Mouse (Mus musculus) left cerebral cortex, postnatal 14 days (tissue): Measurements from ENCODE around the gene Rybp. TPM values are rescaled to one million over a fixed set of nuclear protein-coding genes. Genes with fewer than 3 reads are reported as not detected.

Source experiments
- DNase-seq, 2 experiments: peaks; one replicate each; pipeline ENCODE4 v3.0.0; 2021 to 2022; ENCODE audit warnings: low spot score in 2 of 2, mixed read lengths in 1 of 2
- intact Hi-C: fragments of 180-260 bp; cut with DNase I; formaldehyde crosslinking; loops from one replicate; pipeline ENCODE4 v1.15.1; 2025
- total RNA-seq, 2 experiments: library from RNA; stranded (reverse); gene quantifications; 2 replicates each; pipeline ENCODE4 v1.2.3; 2021

Gene Rybp
- total RNA-seq, 2 experiments from 2014 or later = 53.3 to 53.8 TPM

DNA sequence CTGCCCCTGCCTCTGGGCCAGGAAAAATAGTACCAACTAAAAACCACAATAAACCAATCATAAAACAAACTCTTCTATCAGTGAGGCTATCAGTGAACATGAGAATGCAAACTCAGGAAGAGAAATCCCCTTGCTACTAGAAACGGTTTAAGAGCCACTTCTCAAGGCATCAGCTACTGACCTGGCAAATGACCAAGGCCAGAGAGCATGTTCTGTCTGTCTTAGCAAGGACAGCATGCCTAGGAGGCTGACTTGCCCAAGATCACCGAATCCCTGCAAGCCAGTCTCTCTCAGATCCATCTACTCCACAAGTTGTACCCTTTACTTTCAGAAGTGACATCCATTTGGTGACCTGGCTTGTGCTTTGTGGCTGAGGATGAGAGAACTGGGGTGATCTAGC lies 61.1 kb downstream of the Rybp start:
- intact Hi-C loops = no loop called here
- no peak for DNase-seq

DNA sequence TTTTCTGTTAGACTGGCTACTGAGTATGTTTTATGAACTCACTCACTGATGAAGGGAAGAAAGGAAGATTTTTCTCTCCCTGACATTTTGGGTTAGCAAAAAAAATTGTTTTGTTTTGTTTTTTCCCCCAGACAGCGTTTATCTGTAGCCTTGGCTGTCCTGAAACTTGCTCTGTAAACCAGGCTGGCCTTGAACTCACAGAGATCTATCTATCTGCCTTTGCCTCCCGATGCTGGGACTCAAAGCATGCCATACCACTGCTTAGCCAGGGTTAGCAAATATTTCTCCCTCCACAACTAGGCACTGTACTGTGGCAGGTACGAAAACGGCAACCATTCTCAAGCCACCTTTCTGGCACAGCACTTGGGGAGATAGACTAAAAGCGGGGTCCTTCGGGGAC lies 63.4 kb downstream of the Rybp start:
- intact Hi-C loops = no loop called here

DNA sequence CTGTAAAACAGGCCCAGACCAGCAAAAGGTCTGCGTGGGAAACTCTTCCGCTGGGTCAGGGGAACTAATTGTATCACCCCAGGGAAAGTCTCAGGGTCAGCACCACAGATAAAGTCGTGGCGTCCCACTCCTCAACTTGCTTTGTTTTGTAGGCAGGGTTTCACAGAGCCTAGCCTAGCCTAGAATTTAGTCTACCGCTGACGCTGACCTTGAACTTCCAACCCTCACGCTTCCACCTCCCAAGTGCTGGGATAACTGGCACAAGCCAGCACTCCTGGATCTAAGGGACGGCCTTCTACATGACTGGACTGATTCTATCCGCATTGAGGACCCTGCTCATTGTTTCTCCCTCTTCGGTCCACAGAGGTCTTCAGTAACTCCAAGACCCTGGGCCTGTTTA lies 63.9 kb downstream of the Rybp start:
- DNase-seq = no peak
- intact Hi-C loops = no loop called here

More for the DNA sequence above, 63.4 kb downstream of the Rybp start:
- no peak for DNase-seq

DNA sequence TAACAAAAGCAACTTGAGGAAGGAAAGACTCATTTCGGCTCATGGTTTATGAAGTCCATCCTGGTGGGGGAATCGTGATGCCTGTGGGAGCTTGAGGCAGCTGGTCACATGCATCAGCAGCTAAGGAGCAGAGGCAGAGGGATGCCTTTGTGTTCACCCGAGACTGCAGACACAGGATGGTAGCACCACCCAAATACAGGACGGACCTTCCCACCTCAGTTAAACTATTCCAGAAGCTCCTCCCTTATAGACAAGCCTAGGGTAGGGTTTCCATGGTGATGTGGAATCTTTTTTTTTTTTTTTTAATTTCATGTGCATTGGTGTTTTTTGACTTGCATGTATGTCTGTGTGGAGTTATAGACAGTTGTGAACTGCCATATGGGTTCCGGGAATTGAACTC lies 64.4 kb downstream of the Rybp start:
- intact Hi-C loops = no loop called here
- no peak for DNase-seq

DNA sequence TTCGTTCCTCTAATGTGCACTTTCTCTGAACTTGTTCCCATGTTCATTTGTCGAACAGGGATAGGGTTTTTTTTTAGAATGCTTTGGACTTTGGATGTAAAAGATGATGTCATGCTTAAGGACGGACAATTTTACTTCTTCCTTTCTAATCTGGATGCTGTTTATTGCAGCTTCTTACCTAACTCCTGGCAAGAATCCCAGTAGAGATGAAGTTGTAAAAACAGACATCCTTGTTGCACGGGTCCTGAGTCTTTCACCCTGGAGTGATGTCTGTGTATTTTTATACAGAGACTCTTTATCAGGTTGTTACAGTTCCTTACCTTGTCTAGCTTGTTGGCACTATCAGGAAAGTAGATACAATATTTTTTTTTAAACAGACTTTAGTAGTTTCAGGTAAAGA lies 65.5 kb downstream of the Rybp start:
- intact Hi-C loops = no loop called here
- DNase-seq = no peak

DNA sequence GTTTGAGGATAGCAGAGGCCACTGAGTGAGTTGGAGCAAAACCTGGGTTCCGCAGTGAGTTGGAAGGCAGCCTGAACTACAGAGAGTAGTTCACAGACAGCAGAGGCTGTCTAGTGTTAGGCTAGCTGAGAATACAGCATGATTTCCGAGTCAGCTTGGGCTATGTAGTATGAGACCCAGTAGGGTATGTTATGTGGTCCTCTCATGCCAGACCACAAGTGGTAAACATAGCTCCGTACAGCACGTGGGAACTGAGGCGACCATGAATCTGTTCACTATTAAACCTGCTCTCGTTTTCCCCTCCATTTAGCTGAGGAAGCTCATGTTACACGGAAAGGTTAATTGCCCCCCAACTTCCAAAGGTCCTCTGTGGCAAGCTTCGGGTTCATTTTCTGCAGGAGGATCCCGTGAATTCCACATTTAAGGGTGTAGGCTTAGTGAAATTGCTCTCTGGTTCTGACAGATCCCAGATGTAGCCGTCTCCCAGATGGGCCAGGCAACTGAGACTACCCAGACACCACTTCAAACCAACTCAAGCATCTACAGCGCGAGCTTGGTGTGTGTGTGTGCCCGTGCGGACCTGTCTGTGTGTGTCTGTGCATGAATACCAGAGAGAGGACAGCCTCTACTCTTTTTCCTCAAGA lies 66.2 kb downstream of the Rybp start:
- intact Hi-C loops = no loop called here
- no peak for DNase-seq

DNA sequence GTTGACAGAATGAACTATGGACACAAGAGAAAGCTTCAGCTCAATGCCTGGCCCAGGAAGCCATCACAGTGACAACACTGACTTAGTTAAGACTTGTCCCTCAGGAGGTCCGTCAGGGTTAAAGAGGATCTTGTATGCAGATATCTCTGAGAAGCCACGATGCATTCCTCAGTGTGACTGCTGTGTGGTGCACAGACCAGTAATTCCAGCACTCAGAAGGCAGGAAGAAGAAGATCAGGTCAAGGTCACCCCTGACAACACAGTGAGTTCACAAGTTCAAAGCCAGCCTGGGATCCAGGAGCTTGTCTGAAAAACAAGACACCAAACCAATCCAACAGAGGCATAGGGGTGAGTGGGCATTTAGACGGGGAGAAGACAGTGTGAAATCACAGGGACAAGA lies 67.3 kb downstream of the Rybp start:
- intact Hi-C loops = no loop called here
- DNase-seq = no peak

DNA sequence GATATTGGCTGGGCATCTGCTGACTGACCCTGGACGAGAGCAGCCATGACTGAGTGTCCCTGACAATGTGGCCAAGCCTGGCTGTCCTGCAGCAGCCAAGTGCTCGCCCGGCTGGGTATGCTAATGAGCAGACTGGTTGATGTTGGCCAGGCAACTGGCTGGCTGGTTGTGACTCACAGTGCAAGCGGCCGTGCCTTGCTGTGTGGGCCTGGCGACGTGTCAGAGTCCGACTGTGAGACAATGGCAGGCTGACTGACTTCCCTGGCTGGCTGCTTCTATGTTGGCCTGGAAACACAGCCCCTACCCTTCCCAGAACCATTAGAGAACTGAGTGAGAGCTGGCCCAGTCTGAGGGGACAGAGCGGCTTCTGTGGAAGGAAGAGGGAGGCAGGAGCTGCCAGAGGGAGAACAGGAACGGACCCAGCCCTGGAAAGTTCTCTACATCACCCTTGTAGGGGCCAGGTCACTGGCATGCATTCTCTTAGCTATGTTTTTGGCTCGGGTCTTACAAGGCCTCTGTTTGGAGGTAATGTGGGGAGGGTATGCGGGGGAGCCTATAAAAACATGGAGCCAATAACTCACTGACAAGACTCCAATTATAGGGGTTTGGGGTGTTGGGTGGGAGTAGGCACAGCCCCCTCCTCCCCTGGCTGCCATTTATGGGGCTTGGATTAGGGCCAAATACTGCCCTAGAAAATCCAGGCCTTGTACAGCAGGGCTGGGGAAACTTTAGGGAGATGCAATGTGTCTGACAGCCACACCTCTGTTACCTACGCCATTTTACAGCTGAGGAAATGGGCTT lies 68.5 kb downstream of the Rybp start:
- intact Hi-C loops = no loop called here

DNA sequence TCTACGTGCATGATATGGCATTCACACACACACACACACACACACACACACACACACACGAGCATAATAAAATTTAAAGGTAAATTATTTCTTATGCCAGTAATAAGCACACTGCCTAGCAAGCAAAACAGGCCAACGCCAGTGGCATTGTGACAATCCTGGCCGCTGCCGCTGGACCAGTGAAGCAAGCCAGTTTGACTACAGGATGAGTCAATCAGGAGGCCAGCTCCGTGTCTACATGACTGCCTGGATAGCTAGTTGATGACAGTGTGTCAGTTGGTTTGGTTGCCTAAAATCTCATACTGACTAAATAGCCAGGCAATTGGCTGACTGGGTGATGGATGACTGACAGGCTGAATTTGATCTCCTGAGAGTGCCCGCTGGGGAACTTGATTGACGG lies 69.8 kb downstream of the Rybp start:
- DNase-seq = no peak
- intact Hi-C loops = no loop called here

More for the DNA sequence above, 68.5 kb downstream of the Rybp start:
- peak; percentile 71 to 90 for DNase-seq

DNA sequence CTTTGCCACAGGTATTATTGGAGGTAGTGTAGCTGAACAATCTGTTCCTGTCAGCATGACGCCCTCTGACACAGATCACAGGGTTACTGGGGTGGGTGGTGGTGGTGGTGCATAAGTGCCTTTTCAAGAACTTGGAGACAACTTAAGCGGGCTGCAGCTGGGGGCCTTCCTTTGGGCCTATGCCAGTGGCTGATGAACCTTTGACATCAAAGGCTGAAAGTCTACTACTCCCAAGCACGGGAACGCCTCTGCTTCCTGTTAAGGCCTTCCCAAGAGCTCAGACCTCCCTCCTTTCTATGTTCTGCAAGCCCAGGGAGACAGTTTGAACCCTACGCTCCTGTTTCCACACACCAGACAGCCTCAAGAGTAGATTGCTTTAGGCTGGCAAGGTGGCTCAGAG lies 70.3 kb downstream of the Rybp start:
- intact Hi-C loops = no loop called here
- DNase-seq = no peak

DNA sequence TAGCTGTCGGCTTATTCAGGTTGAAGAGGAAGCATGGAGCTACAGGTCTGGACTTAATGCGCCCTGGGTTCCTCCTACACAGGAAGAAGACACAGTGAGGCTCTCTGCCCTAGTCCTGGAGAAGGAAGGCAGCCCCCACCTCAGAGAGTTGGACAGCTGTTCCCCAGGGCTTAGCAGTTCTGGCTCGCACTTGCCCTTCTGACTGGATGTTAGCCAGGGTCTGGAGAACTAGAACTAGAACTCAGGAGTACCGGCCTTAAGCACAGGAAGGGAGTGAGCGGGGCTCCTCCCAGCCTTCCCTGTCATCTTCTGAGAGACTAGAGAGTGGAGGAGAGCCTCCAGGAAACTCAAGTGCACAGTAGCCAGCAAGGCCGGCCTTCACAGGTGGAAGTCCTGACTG lies 71.5 kb downstream of the Rybp start:
- intact Hi-C loops = no loop called here

DNA sequence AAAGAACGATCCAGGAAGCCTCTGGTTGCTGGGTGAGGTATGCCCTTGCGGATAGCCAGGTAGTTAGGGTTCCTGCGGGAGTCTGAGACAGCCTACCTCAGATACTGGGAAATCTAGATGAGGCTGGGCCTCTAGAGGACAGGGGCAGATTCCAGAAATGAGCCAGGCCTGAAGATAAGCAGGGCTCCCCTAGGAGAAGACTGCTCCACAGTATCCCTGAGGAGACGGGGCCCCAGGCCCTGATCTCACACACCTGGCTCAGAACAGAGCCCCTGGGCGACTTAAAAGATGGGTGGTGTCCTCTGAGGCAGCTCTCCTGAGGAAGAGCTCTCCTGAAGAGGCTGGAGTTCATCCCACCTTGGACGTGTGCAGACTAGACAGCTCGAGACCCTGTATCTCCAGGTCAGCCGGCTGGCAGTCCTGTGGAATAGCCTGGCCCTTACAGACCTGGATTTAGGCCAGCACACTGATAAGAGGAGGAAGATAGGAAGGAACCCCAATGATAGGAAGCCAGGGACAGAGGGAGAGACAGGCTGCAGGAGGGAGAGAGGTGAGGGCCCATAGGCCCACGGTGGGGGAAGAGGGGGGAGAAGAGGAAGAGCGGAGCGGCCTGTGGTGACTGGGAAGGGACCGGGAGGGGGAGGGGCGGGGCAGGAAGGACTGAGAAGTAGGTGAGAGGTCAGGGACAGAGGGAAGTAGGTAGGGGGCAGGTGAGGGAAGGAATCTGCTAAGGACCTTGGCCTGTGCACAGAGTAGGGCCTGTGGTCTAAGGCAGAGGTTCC lies 73.0 kb downstream of the Rybp start:
- no peak for DNase-seq
- intact Hi-C loops = no loop called here

More for the DNA sequence above, 71.5 kb downstream of the Rybp start:
- DNase-seq = no peak

DNA sequence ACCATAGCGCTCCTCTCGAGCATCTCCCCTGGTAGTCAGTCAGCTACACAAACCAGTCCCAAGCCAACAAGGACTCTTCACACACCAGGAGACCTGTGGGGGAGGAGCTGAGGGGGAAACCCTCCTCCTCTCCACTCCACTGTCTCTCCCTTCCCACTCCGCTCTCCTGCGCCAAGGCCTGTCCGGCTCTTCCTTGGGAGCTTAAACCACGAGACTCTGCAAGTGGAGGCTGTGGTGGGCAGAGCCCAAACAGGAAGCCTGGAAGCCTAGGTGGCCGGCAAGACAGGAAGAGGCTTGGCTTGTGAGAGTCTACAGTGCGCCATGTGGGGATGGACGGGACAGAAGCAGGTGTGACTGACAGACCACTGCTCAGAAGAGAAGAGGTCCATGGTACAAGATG lies 73.7 kb downstream of the Rybp start:
- intact Hi-C loops = no loop called here
- no peak for DNase-seq

DNA sequence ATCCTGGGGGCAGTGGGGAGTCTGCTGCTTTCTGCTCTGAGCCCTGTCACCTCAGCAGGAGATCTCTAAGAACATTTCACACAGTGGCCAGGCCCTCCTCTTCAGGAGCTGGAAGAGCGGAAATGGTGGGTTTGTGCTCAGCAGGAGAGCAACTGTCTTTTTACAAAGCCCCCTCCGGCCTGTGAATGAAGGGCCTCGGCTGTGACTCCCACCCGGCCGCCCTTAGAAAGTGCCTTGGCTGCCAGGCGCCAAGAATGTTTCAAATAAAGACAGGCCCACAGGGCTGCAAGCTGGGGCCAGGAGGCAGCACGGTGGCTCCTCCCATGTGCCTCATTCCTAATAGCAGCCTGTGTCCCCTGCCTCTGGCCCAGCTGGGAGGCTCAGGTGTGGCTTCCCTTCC lies 74.5 kb downstream of the Rybp start:
- no peak for DNase-seq
- intact Hi-C loops = no loop called here

DNA sequence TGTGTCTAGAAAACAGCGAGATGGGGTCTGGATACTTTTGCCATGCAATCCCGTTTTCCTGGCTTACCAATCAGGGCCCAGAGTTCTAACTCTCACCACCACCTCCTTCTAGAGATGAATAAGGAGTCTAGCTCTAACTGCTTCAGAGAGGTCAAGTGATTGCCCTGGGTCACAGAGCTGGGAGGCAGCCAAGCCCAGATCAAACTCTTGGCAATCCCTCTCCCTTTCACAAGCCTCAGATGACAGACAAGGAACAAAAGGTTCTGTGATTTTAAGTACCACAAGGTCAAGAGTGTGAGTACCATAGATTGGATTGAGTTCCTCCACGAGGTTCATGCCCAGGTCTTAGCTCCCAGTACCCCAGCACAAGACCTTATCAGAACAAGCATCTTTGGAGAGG lies 75.6 kb downstream of the Rybp start:
- intact Hi-C loops = no loop called here
- no peak for DNase-seq

DNA sequence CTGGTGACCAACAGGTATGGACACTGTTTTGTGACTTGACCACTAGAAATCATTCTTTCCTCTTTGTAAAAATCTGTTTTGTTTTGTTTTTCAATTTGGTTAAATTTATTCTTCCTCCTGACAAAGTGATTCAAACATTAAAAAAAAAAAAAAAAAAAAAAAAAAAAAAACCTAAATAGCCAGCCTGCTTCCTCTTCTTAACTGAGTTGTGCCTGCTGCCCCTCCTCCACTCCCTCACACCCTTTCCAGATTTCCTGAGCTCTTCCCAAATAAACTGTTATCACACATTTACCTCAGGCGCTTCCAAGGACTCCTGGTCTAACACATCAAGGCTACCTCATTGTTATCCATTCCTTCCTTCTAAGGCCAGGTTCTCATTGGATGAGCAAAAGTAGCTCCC lies 76.8 kb downstream of the Rybp start:
- DNase-seq = no peak
- intact Hi-C loops = no loop called here

DNA sequence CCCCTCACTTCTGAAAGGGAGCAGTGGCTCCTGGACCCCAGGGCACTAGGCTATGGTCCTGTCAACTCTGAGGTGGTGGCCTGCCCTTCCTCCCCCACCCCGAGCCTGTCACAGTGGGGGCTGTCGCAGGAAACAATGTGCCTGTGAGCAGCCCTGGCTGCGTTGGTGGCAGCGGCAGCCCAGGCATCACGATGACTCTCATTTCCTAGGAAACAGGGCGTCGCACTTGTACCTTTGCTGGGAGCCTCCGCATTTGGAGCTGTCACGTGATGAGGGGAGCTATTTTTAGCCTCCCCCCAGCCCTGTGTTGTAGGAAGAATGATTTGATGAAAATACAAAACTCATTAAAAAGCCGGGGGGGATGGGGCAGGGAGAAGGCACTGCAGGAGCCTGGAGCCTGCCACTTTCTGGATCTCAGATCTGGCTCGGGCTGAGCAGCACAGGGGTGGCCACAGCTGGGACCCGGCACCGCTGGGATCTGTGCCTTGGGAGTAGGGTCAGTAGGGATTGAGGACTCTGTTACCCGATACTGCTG lies 80.5 kb downstream of the Rybp start:
- intact Hi-C loops = no loop called here
- DNase-seq = peak; percentile 93 to 97

DNA sequence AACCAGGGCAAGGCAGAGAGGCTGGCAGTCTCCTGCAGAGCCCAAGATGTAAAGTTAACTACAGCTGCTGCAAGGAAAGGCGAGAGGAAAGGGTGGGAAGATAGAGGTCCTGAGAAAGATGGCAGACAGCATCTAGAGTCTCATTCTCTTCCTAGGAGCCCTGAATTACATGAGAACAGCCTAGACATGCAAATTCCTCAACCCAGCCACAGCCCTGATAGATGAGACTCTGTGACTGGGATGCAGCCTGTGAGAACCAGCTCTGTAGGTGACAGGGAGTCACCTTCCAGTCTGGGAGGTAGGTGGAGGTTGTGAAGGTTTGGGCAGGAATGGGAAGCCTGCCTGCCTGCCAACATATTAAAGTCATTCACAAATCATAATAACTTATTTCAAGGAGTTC lies 81.0 kb downstream of the Rybp start:
- no peak for DNase-seq
- intact Hi-C loops = no loop called here

DNA sequence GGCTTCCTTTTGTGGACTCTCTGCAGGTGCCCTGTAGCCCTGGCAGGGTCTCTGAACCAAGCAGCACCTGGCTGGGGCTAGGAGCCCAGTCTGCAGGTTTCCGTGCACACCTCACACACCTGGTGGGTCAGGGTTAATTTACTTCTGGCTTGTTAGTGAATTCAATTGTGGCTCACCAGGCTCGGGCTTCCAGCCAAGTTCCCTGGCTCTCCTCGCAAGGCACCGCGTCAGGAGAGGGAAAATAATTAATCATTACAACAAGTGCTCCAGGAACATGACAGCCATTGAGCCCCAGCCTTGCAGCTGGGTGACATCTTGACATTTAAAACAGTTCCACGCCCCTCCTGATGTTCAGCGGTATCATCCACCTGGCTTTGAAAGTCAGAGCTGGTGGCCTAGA lies 82.8 kb downstream of the Rybp start:
- intact Hi-C loops = no loop called here
- DNase-seq = no peak

DNA sequence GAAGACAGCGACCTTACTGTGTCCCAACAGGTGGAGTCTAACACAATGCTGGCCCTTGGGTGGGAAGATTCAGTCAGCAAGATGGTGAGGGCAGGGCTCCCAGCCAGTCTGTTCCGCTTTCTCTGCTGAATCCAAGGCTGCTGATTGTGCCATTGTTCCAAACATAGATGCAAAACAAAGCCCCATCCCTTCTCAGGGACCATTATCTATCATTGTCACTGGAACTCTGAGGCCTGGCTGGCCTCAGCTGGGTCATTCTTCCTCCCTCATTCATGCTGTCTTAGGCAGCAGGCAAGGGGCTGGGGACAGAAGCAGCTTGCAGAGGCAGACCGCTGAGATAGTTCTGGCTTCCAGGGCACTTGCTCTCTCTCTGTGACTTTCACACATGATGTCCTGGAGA lies 83.8 kb downstream of the Rybp start:
- intact Hi-C loops = no loop called here
- DNase-seq = no peak
